Mouse (Mus musculus): ENCODE measurements around the gene Olfr1255.

DNA sequence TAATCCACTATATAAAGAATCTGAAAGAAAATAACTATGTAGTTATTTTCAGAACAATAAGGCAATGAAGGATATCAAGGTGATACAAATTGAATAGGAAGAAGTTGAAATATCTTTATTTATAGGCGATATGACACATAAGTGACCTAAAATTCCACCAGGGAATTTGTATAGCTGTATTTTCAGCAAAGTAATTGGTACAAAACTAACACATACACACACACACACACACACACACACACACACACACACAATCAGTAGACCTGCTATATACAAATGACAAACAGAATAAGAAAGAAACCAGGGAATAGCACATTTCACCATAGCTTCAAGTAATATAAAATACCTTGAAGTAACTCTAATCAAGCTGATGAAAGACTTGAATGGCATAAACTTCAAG is 8.4 kb downstream of the Olfr1255 start:
- no peak for TF ChIP-seq CTCF (IDR thresholded peaks at IDR 0.05; ENCODE audit: low read depth)
- TF ChIP-seq EP300 (IDR thresholded peaks at IDR 0.05; ENCODE audit: low read depth), result no peak
